Mouse (Mus musculus): ENCODE measurements around the gene Pcf11.

DNA sequence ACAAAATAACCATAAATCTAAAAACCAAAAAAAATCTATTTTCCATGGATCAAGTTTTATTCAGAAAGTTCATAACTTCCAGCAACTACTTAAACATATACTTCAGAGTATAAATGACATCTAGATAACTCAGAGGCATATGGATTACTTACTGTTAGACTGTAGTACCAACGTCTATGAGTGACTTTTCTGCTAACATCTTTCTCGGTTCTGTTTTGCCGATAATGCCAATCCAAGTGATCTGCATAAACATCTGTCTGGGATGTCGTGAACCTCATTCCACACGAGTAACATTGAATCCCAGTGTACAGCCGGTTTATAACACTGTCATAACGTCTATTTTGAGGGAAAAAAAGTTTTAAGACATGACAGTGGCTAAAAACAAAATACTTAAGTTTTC lies 21.9 kb downstream of the Pcf11 start:
- TF ChIP-seq CTCF (IDR thresholded peaks at IDR 0.05; ENCODE audit: borderline replicate concordance, control insufficient read depth, extremely low read depth, insufficient read depth, low read length, poor library complexity) (no peak), POLR2A (IDR thresholded peaks at IDR 0.05; ENCODE audit: control insufficient read depth, extremely low read depth, insufficient read depth, low read length, poor library complexity) (no peak)
